20 mouse cellular contexts compared by ENCODE assay signal in the genomic region with DNA sequence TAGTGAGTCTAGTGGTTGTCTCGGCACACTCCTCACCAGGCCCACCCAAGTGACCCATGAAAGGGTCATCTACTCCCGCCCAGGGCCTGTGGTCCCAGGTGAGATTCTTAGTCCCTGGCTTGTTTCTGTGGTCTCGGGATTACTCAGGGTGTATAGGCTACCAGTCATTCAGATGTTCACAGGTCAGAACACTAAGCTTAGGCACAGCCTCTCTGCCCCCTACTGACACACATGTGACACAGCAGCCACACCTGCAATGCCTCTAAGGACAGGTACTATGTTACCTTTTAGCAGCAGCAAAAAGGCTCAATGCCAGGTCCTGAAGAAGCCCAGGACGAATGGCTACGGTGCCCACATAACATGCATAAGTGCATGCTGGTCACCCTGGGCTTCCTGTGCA.
DNase-seq lines count a peak whose midpoint lies in the region; ATAC-seq and TF ChIP-seq lines count a peak whose summit lies in the region.
"Had no signal": no experiment of that assay in that cellular context is flagged by ENCODE, and none has a peak within 500 bp of the region (broad histone marks: within the 10 kb centered on the region; RNA-seq: fewer than 3 reads in every experiment).

No protein-coding gene starts in this region.

- no peaks in the 10 kb centered on the region for H3K36me3 ChIP-seq in heart, adult 2 months (ENCODE audit: control insufficient read depth, insufficient read depth, low read length)
- H3K36me3 ChIP-seq in liver, embryonic 14.5 days (replicated peaks; ENCODE audit: control insufficient read depth, insufficient read depth, low read depth): no peaks in the 10 kb centered on the region
- no peaks in the 10 kb centered on the region for H3K36me3 ChIP-seq in liver, embryonic 12.5 days
- peaks cover 0 to 7% of the 10 kb centered on the region in 2 experiments for H3K36me3 ChIP-seq in CH12.LX (replicated peaks in 1 of 2; ENCODE audit: control insufficient read depth in 1 of 2, insufficient read depth in 1 of 2, low read length in 1 of 2)
- no peaks in the 10 kb centered on the region for H3K36me3 ChIP-seq in midbrain, embryonic 10.5 days
- H3K36me3 ChIP-seq: hindbrain, embryonic 13.5 days; liver, embryonic 13.5 days; midbrain, embryonic 12.5 days; neural tube, embryonic 15.5 days had no signal

- dilution Hi-C loops in CH12.LX (cut with MboI; ENCODE audit: extremely low pct_ligation_motif_present, extremely low pct_unique_long_range_greater_than_20kb, low sequenced_read_pairs): no loop called here

- no peaks in the 10 kb centered on the region for H3K9me3 ChIP-seq in liver, embryonic 14.5 days (ENCODE audit: control insufficient read depth, low read length)
- no peaks in the 10 kb centered on the region for H3K9me3 ChIP-seq in liver, embryonic 12.5 days (replicated peaks)
- H3K9me3 ChIP-seq in CH12.LX (replicated peaks; ENCODE audit: low read length): no peaks in the 10 kb centered on the region
- H3K9me3 ChIP-seq in midbrain, embryonic 10.5 days (replicated peaks): no peaks in the 10 kb centered on the region
- H3K9me3 ChIP-seq: hindbrain, embryonic 13.5 days; liver, embryonic 13.5 days; midbrain, embryonic 12.5 days; neural tube, embryonic 15.5 days had no signal

- H3K9ac ChIP-seq in heart, adult 2 months (ENCODE audit: low read depth, low read length): no peak overlapping the region
- no peak overlapping the region for H3K9ac ChIP-seq in liver, embryonic 14.5 days (replicated peaks)
- no peak overlapping the region for H3K9ac ChIP-seq in liver, embryonic 12.5 days
- H3K9ac ChIP-seq in CH12.LX (ENCODE audit: insufficient read depth, low read depth): no peak overlapping the region
- H3K9ac ChIP-seq: hindbrain, embryonic 13.5 days; liver, embryonic 13.5 days; midbrain, embryonic 12.5 days; neural tube, embryonic 15.5 days had no signal

- in situ Hi-C loops in CH12.LX (cut with MboI; ENCODE audit: low pct_ligation_motif_present, low pct_unique_long_range_greater_than_20kb, low sequenced_read_pairs): loop anchor here (10.0 kb wide), 1 partner anchor 204 kb away; a partner anchor contains a TSS

- TF ChIP-seq RAD21 in CH12.LX (IDR thresholded peaks at IDR 0.05; ENCODE audit: low read depth, low read length): peak; percentile 58

- no peaks in the 10 kb centered on the region for H3K79me2 ChIP-seq in heart, adult 2 months (replicated peaks; ENCODE audit: control insufficient read depth, insufficient read depth, low read length)
- H3K79me2 ChIP-seq in CH12.LX (replicated peaks; ENCODE audit: control insufficient read depth, extremely low read depth, insufficient read depth, poor library complexity, severe bottlenecking): no peaks in the 10 kb centered on the region

- TF ChIP-seq POLR2A in heart, adult 2 months (IDR thresholded peaks at IDR 0.05; ENCODE audit: insufficient read depth, low read depth, low read length): no peak
- TF ChIP-seq POLR2A in CH12.LX (IDR thresholded peaks at IDR 0.05; ENCODE audit: low read depth, low read length): no peak
- TF ChIP-seq POLR2A in brain, embryonic 14.5 days (IDR thresholded peaks at IDR 0.05; ENCODE audit: borderline replicate concordance, extremely low read depth, insufficient read depth, insufficient read length, poor library complexity, severe bottlenecking): no peak

- intact Hi-C loops in heart, adult 2 months (cut with DNase I): loop anchor here (2.0 to 10.0 kb wide), 3 partner anchors 80 to 416 kb away; a partner anchor contains a TSS
- intact Hi-C loops in heart, postnatal 25 days (cut with DNase I): loop anchor here (2.0 to 10.0 kb wide), 4 partner anchors 84 to 416 kb away; a partner anchor contains a TSS

- ATAC-seq in liver, embryonic 14.5 days (ENCODE audit: insufficient read depth): no peak
- no peak for ATAC-seq in liver, embryonic 12.5 days

- no peak overlapping the region for H3K4me2 ChIP-seq in liver, embryonic 14.5 days (ENCODE audit: low read depth)
- no peak overlapping the region for H3K4me2 ChIP-seq in liver, embryonic 12.5 days
- no peak overlapping the region for H3K4me2 ChIP-seq in CH12.LX (ENCODE audit: insufficient read depth, low read depth, poor library complexity, severe bottlenecking)
- H3K4me2 ChIP-seq: hindbrain, embryonic 13.5 days; liver, embryonic 13.5 days; midbrain, embryonic 12.5 days; neural tube, embryonic 15.5 days had no signal

- whole genome bisulfite sequencing in heart, adult 2 months: 85% methylated on average over 5 of the region's 5 CpGs
- WGBS in liver, embryonic 14.5 days (ENCODE audit: insufficient replicate concordance): 61% methylated on average over 5 of the region's 5 CpGs
- 81% methylated on average over 5 of the region's 5 CpGs for WGBS in liver, embryonic 12.5 days (ENCODE audit: insufficient replicate concordance)
- WGBS in midbrain, embryonic 10.5 days: 84% methylated on average over 5 of the region's 5 CpGs

- H3K4me3 ChIP-seq in heart, adult 2 months: no peak overlapping the region
- H3K4me3 ChIP-seq in liver, embryonic 14.5 days (ENCODE audit: insufficient read depth in 1 of 2, low read depth in 2 of 2, low read length in 2 of 2): no peak overlapping the region
- H3K4me3 ChIP-seq in liver, embryonic 12.5 days: no peak overlapping the region
- H3K4me3 ChIP-seq in CH12.LX (replicated peaks in 1 of 3; ENCODE audit: low read depth in 2 of 3, low read length in 2 of 3, poor library complexity in 1 of 3): no peak overlapping the region
- no peak overlapping the region for H3K4me3 ChIP-seq in midbrain, embryonic 10.5 days
- H3K4me3 ChIP-seq: hindbrain, embryonic 13.5 days; liver, embryonic 13.5 days; midbrain, embryonic 12.5 days; neural tube, embryonic 15.5 days had no signal

- no peaks in the 10 kb centered on the region for H3K4me1 ChIP-seq in heart, adult 2 months (ENCODE audit: control insufficient read depth, insufficient read depth, low read length)
- H3K4me1 ChIP-seq in liver, embryonic 14.5 days (replicated peaks; ENCODE audit: control insufficient read depth in 2 of 2, insufficient read depth in 2 of 2, low read length in 1 of 2): no peaks in the 10 kb centered on the region
- no peaks in the 10 kb centered on the region for H3K4me1 ChIP-seq in liver, embryonic 12.5 days
- H3K4me1 ChIP-seq in CH12.LX (ENCODE audit: control insufficient read depth in 1 of 2, insufficient read depth in 2 of 2): no peaks in the 10 kb centered on the region
- no peaks in the 10 kb centered on the region for H3K4me1 ChIP-seq in midbrain, embryonic 10.5 days
- H3K4me1 ChIP-seq: hindbrain, embryonic 13.5 days; liver, embryonic 13.5 days; midbrain, embryonic 12.5 days; neural tube, embryonic 15.5 days had no signal

- no peak for TF ChIP-seq EP300 in heart, adult 2 months (IDR thresholded peaks at IDR 0.05; ENCODE audit: insufficient read depth, low read depth, low read length)
- no peak for TF ChIP-seq EP300 in liver, embryonic 14.5 days (IDR thresholded peaks at IDR 0.05; ENCODE audit: low read depth)
- TF ChIP-seq EP300 in CH12.LX (IDR thresholded peaks at IDR 0.05; ENCODE audit: low read length): no peak

- no peaks in the 10 kb centered on the region for H3K27me3 ChIP-seq in heart, adult 2 months (ENCODE audit: control insufficient read depth, insufficient read depth, low read length)
- H3K27me3 ChIP-seq in liver, embryonic 14.5 days (ENCODE audit: control insufficient read depth, insufficient read depth, low read length): no peaks in the 10 kb centered on the region
- H3K27me3 ChIP-seq in liver, embryonic 12.5 days (replicated peaks): no peaks in the 10 kb centered on the region
- no peaks in the 10 kb centered on the region for H3K27me3 ChIP-seq in CH12.LX (replicated peaks)
- H3K27me3 ChIP-seq in midbrain, embryonic 10.5 days (ENCODE audit: low read depth, poor library complexity, severe bottlenecking): no peaks in the 10 kb centered on the region
- H3K27me3 ChIP-seq: hindbrain, embryonic 13.5 days; liver, embryonic 13.5 days; midbrain, embryonic 12.5 days; neural tube, embryonic 15.5 days had no signal

- no peak for DNase-seq in heart, adult 2 months
- DNase-seq in heart, postnatal 25 days (ENCODE audit: low spot score): no peak
- no peak for DNase-seq in liver, embryonic 14.5 days (ENCODE audit: low read depth in 3 of 3, low spot score in 3 of 3)
- no peak for DNase-seq in CH12.LX (ENCODE audit: extremely low read depth)
- DNase-seq in brain, embryonic 14.5 days (ENCODE audit: low read depth): no peak
- DNase-seq in natural killer cell, adult 2 months (ENCODE audit: low spot score in 2 of 2): no peak
- no peak for DNase-seq in midbrain, embryonic 10.5 days (ENCODE audit: low spot score)
- DNase-seq: adrenal gland, postnatal 10 days; cerebellum, adult 18-20 months; cerebellum, postnatal 36 days; gastrocnemius, postnatal 10 days; heart, adult 18-20 months; kidney, adult 18-20 months; kidney, postnatal 36 days; liver, embryonic 13.5 days had no signal

- peak; percentile 62 for TF ChIP-seq CTCF in heart, adult 2 months (IDR thresholded peaks at IDR 0.05)
- TF ChIP-seq CTCF in liver, embryonic 14.5 days (IDR thresholded peaks at IDR 0.05; ENCODE audit: low read depth): peak; percentile 22; the same call in 1 of the 2 replicates
- TF ChIP-seq CTCF in CH12.LX (conservative IDR thresholded peaks at IDR 0.05 in 1 of 2, IDR thresholded peaks at IDR 0.05 in 1 of 2; ENCODE audit: low read depth in 2 of 2, low read length in 2 of 2): peak; percentile 51 to 69
- 0 out of 2 replicates have a peak, but pooled peaks have one; percentile 4 for TF ChIP-seq CTCF in brain, embryonic 14.5 days (IDR thresholded peaks at IDR 0.05; ENCODE audit: borderline replicate concordance, extremely low read depth, insufficient read depth, insufficient read length)

- H3K27ac ChIP-seq in heart, adult 2 months: no peak overlapping the region
- H3K27ac ChIP-seq in liver, embryonic 14.5 days: no peak overlapping the region
- no peak overlapping the region for H3K27ac ChIP-seq in liver, embryonic 12.5 days
- H3K27ac ChIP-seq in CH12.LX (ENCODE audit: insufficient read depth, low read depth): no peak overlapping the region
- H3K27ac ChIP-seq in midbrain, embryonic 10.5 days (replicated peaks): no peak overlapping the region
- H3K27ac ChIP-seq: hindbrain, embryonic 13.5 days; liver, embryonic 13.5 days; macrophage; midbrain, embryonic 12.5 days; neural tube, embryonic 15.5 days had no signal

TF ChIP-seq in CH12.LX, 34 proteins besides CTCF, POLR2A, EP300 and RAD21:
- no peak for TF ChIP-seq NRF1 (IDR thresholded peaks at IDR 0.05; ENCODE audit: low read depth, low read length)
- peak; percentile 42; the same call in 1 of the 2 replicates for TF ChIP-seq MAX (IDR thresholded peaks at IDR 0.05; ENCODE audit: low read length)
- peak; percentile 56; the same call in 1 of the 2 replicates for TF ChIP-seq IRF4 (IDR thresholded peaks at IDR 0.05; ENCODE audit: low read depth, low read length)
- TF ChIP-seq MXI1 (IDR thresholded peaks at IDR 0.05; ENCODE audit: low read depth, low read length): no peak
- no peak for TF ChIP-seq PAX5 (IDR thresholded peaks at IDR 0.05; ENCODE audit: low read length)
- peak; percentile 54 for TF ChIP-seq SMC3 (IDR thresholded peaks at IDR 0.05; ENCODE audit: low read depth, low read length)

Comparison
In these comparisons a context has a peak if more than half of its experiments do, and no peak if none do; other contexts are left out.
1. CTCF ChIP-seq: peak in every context shown above with its lines; median percentile 62 in heart, adult 2 months; 60 in CH12.LX; 22 in liver, embryonic 14.5 days; 4 in brain, embryonic 14.5 days.